5 mouse cellular contexts compared by ENCODE assay signal in genomic region chr8:105833740-105834139, GRCm38 (mm10). TPM values are rescaled to one million over a fixed set of nuclear protein-coding genes. Genes with fewer than 3 reads are reported as not detected.
"Had no signal": no experiment of that assay in that cellular context is flagged by ENCODE, and none has a peak within 500 bp of the region (broad histone marks: within the 10 kb centered on the region; RNA-seq: fewer than 3 reads in every experiment).

No protein-coding gene starts in this region.

RNA-seq across cellular contexts. Expression of gene Tsnaxip1, which starts 6.2 kb away (rescaled TPM):
- total RNA-seq: megakaryocyte, adult 5-6 weeks; megakaryocyte-erythroid progenitor cell, adult 5-6 weeks had no signal
- polyA plus RNA-seq: stomach, embryonic 15.5 days; stomach, postnatal 0 days; urinary bladder, adult 2 months had no signal
